Mouse (Mus musculus) cerebellum, adult 11 months (tissue): ENCODE measurements around the gene Cuta.
"Not testable (repeated sequence)": the region's sequence is repeated elsewhere in the genome, so short reads cannot be mapped to it uniquely, and the experiment has no call there.

Source experiments
- DNase-seq: peaks from one replicate; pipeline ENCODE4 v3.0.0; 2022

Gene Cuta

GRCm38 (mm10) chr17:26939178-26939972 is at the start of gene Cuta:
Cuta (minus strand) TSS chr17:26939569.
- DNase-seq: peak; percentile 100

- DNase-seq: no peak
These were observed 46.3 kb upstream of the Cuta start for GRCm38 (mm10) chr17:26985503-26986179.

GRCm38 (mm10) chr17:26983382-26983781 is 44.0 kb upstream of the Cuta start:
- no peak for DNase-seq

- no peak for DNase-seq
These were observed 41.7 kb upstream of the Cuta start for GRCm38 (mm10) chr17:26981050-26981449.

- no peak for DNase-seq
These were observed 40.1 kb upstream of the Cuta start for GRCm38 (mm10) chr17:26979426-26979825.

- not testable (repeated sequence) for DNase-seq
These were observed 38.0 kb upstream of the Cuta start for GRCm38 (mm10) chr17:26977354-26977753.

- no peak for DNase-seq
These were observed 36.0 kb upstream of the Cuta start for GRCm38 (mm10) chr17:26975415-26975814.

GRCm38 (mm10) chr17:26974547-26974946 is 35.2 kb upstream of the Cuta start:
- DNase-seq: no peak

- DNase-seq: peak; percentile 93
These were observed 33.6 kb upstream of the Cuta start, which contains the start of gene Zbtb9 for GRCm38 (mm10) chr17:26972703-26973574. Zbtb9 (plus strand) TSS chr17:26973167.

GRCm38 (mm10) chr17:26972107-26972506 is 32.7 kb upstream of the Cuta start:
- DNase-seq: no peak

- no peak for DNase-seq
These were observed 32.0 kb upstream of the Cuta start for GRCm38 (mm10) chr17:26971247-26971905.

GRCm38 (mm10) chr17:26970221-26970620 is 30.9 kb upstream of the Cuta start:
- DNase-seq: no peak

- DNase-seq: no peak
These were observed 29.9 kb upstream of the Cuta start for GRCm38 (mm10) chr17:26969257-26969656.

- no peak for DNase-seq
These were observed 28.8 kb upstream of the Cuta start for GRCm38 (mm10) chr17:26968200-26968611.

GRCm38 (mm10) chr17:26967477-26967876 is 28.1 kb upstream of the Cuta start:
- no peak for DNase-seq

- DNase-seq: no peak
These were observed 27.6 kb upstream of the Cuta start for GRCm38 (mm10) chr17:26966993-26967392.

- no peak for DNase-seq
These were observed 22.3 kb upstream of the Cuta start for GRCm38 (mm10) chr17:26961572-26962240.

GRCm38 (mm10) chr17:26959815-26960214 is 20.4 kb upstream of the Cuta start:
- DNase-seq: no peak

GRCm38 (mm10) chr17:26958880-26959279 is 19.5 kb upstream of the Cuta start:
- DNase-seq: no peak

GRCm38 (mm10) chr17:26957872-26958271 is 18.5 kb upstream of the Cuta start:
- DNase-seq: no peak

- no peak for DNase-seq
These were observed 17.5 kb upstream of the Cuta start for GRCm38 (mm10) chr17:26956895-26957294.

GRCm38 (mm10) chr17:26956309-26956708 is 16.9 kb upstream of the Cuta start:
- DNase-seq: no peak
